Mouse (Mus musculus) mouse embryonic stem cell (cell line): ENCODE data around the gene Tmem38b.

Source experiments
- in situ Hi-C, 2 experiments: fragments of 300-500 bp; cut with MboI; formaldehyde crosslinking; loops; 1 replicate in 1 of 2; 3 replicates in 1 of 2; pipeline ENCODE4 v1.14.3; 2019 to 2020; ENCODE audit warnings: low sequenced_read_pairs in 2 of 2, low pct_unique_long_range_greater_than_20kb in 1 of 2, mixed read lengths in 1 of 2; ENCODE audit not compliant: unreplicated experiment in 1 of 2

Tmem38b gene

DNA sequence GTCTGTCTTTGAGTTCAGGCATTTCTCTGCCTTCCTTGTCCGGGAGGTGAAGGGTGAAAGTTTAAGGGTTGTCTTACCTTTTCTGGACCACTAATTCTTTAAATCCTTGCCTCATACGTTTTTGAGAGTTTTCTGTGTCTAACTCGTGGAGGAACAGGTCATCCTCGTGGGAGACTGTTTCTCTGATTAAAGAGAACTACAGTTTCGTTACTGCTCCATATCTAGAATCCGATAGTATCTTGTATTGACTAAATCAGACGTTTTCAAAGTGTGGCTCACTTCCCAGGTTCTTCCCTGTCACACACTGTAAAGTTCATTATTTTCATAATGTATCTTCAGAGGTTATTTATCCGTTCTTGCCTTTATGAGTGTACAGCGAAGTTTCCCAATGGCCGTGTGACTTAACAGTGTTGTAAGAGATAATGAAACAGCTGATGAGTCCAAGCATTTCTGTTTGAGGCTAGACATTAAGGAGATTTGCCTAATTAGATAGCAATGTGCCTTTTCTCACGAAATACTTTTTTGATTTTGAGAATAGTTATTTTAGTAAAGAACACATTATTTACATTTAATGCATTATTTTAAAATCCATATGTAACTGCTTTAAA lies 900 bp downstream of the Tmem38b start:
- in situ Hi-C loops = no loop called here

DNA sequence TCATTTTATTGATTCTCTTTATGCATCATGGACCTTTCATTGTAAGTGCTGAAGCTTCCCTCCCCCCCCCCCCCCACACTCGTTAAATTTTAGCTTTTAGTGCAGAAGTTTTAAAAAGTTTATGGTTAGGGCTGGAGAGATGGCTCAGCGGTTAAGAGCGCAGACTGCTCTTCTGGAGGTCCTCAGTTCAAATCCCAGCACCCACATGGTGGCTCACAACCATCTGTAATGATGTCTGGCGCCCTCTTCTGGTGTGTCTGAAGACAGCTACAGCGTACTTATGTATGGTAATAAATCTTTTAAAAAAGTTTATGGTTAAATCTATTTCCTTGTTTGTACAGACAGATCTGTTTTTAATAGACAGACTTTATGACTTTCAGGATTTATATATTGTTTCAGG lies 2.0 kb downstream of the Tmem38b start:
- in situ Hi-C loops = no loop called here

DNA sequence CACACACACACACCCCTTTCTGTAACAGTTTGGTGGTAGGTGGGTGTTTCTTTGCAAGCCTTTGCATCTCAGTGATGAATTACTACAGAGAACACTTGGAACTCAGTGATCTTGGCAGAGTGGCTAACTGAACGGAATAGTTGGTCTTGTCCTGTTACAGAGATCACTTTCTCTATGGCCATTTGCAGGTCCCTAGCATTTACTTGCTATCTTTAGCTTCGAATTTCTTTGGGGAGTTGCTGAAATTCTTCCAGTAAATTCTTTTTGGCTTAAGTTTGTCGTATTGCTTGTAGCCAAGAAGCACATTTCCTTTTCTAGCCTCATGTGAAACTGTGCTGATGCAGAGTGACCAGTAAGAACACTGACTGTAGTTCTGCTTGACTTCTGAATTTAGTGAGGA lies 3.1 kb downstream of the Tmem38b start:
- in situ Hi-C loops = no loop called here

DNA sequence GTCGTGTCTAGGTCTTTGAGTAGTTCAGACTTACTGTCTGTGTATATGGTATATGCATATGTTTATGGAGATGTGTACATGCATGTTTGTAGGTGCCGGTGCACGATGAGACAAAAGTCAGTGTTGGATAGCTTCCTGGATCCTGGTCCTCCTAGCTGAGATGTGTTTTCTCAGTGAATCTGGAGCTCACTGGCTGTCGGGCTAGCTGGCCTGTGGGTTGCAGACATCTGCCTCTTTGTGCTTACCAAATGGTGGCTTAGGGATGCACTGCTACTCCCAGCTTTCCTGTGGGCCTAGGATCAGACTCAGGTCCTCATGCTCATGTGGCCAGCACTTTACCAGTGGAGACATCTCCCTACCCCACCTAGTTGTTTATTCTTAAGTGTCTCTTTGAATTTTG lies 4.2 kb downstream of the Tmem38b start:
- in situ Hi-C loops = no loop called here

DNA sequence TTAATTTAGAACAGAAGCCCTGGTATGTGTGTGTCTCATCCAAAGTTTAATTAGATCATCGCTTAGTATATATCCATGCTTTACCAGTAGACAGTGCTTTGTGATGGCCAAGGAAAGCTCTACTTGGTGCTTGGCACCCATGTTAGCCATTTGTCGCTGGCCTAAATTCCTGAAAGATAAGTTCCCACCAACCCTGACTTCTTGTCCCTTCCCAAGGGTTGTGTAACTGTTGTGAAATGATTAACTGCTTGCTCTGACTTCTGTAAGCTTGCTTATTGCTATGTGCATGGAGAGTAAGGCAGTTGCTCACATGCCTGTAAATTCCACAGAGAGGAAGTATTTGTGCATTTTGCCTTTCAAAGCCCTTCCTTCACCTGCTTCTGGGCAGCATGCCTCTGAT lies 4.7 kb downstream of the Tmem38b start:
- in situ Hi-C loops = no loop called here

DNA sequence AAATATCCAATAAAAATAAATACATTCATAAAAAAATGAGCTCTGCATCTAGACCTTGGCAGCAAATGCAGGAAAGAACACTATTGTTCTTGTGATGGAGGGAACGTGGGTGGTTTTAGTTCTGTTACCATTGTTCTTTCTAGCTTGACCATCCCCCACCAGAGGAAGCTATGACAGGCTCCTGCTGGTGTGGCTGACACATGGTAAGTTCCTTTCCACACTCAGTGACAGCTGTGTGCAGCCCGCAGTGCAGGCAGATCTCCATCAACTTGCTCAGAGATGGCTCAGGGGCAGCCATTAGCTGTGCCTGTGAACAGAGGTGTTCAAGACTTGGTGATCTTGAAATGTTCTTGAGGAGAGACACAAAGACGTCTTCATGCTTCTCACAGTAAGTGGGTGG lies 6.5 kb downstream of the Tmem38b start:
- in situ Hi-C loops = no loop called here

DNA sequence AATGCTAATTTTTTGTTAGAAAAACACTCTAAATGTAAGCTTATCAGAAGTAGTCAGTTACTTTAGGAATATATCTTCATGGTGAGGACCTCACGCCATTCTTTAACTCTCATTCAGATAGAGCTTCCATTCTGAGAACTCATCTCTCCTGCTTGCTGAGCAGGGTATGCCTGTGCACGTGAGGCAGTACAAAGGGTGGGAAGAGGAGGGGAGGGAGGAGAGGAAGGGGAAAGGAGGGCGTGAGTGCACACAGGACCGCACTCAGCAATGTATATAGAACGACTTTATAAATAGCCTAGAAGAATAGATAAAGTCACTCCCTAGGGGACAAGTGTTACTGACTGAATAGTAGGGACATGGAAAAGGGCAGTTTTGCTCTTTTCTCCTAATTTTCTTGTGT lies 11.1 kb downstream of the Tmem38b start:
- in situ Hi-C loops = no loop called here

DNA sequence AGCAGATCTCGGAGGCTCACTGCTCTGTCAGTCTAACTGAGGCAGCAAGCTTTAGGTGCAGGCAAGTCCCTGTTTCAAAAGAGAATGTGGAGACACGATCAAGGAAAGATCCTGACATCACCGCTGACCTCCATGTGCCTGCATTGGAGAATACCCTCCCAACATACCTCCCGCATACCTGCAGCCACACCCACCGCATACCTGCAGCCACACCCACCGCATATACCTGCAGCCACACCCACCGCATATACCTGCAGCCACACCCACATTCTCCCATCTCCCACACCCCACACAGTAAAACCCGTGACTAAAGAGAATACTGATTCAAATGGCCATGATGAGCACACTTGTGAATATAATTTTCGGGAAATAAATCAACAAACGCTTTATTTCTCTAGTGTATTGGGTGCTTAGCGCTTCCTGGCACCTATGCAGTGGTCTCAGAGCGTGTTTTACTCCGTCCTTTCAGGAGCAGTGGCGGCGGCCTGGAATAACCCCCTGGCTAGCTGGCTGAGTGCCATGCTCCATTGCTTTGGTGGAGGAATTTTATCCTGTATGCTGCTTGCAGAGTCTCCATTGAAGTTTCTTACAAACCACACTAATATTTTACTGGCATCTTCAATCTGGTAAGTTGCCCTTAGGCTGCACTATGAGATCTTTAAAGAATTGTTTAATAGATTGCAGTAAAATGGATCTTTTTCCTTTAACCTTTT lies 14.5 kb downstream of the Tmem38b start:
- in situ Hi-C loops = loop anchor here in 1 of 2 experiments (10.0 kb wide), 1 partner anchor 56 kb away; no protein-coding TSS in a partner anchor

DNA sequence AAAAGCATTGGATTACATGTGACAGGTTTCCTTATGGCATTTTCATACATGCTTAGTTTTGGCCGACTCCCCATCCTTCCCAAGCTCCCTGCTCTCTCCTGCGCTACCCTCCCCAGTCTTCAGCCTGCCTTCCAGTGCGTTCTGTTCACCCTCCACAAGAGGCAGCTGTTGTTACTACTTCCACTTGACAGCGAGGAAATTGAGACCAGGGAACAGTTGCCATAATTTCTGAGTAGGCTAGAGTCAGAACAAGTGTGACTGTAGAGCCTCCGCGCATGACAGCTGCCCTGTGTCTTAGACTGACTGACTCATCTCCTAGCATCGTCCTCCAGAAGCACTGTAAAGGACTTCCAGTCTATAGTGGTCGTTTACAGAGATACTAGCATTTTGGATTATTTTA lies 17.7 kb downstream of the Tmem38b start:
- in situ Hi-C loops = loop anchor here in 1 of 2 experiments (10.0 kb wide), 1 partner anchor 59 kb away; no protein-coding TSS in a partner anchor

DNA sequence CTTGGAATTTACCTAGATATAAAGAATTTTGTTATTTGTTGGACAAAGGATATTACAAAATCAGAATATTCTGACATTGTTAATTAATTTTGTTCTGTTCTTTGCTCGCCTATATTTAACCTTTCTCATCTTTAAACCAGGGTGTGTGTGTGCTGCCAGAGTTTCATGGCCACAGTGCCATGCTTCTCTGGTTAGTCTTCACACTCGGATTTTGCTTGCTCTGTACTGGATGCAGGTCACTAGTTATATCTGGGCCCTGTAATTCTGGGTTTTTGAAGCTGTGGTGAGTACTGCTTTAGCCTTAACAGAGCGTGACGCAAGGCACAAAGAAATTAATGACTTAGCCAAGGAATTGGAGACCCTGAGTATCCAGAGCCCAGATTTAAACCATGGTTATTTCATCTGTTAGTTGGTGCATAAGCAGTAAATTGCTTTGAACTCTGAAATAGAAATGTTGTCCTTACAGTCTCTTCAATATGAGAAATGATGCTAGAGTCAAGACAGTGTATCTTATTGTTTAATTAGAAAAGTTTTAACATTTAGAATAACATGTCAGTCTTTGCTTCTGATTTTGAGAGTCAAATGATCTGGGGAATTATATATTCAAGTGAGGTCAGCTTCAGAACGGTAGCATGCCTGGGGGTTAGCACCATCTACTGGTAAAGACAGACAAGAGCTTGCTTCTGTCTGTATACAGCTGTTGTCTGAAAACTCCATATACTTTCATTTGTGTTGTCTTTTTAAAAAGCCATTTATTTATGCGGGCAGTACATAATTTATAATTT lies 19.2 kb downstream of the Tmem38b start:
- in situ Hi-C loops = loop anchor here in 1 of 2 experiments (10.0 kb wide), 1 partner anchor 60 kb away; no protein-coding TSS in a partner anchor

DNA sequence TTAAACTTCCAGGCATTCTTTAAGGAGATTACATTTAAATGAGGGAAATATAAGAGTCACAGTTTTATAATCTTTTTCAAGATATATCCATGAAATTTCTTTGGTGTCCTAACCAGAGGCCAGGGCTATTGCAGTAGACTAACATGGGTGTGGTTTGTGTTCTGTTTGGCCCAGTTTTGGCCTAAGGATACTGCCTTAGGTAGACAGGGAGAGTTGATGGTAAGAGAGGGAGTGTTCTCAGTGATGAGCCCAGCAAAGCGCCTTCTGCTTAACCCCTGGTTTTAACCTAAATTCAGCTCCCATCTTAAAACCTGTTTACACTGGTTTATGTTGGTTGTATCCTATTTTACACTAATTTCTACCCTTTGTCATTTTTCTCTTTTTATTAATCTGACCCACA lies 19.8 kb downstream of the Tmem38b start:
- in situ Hi-C loops = loop anchor here in 1 of 2 experiments (10.0 kb wide), 1 partner anchor 61 kb away; no protein-coding TSS in a partner anchor

DNA sequence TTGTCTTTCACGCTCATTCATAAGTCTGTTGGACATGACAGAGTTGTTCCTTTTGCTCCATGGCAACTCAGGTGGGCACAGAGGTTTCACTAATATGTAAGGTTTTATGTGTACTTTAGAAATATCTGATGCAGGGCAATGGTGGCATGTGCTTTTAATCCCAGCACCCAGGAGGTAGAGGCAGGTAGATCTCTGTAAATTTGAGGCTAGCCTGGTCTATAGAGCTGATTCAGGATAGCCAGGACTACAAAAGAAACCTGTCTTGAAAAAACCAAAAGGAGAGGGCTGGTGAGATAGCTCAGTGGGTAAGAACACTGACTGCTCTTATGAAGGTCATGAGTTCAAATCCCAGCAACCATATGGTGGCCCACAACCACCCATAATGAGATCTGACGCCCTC lies 20.5 kb downstream of the Tmem38b start:
- in situ Hi-C loops = loop anchor here in 1 of 2 experiments (10.0 kb wide), 1 partner anchor 62 kb away; no protein-coding TSS in a partner anchor

DNA sequence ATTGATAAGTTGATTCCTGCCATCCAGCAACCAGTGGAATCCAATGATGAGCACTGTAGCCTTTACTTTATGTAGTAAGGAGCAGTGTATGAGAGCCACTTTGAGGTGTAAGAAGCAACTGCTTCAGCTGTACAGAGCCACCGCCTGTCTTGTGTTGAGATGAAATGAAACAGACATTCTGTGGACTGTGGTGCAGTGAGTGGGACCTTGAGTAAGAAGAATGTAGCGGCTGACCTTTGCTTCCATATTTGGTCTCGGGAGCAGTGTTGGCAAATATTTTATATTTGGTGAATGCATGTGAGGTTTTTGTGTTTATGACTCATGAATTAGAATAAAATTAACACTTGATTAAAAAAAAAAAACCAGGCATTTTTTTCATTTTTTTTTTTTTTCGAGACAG lies 21.7 kb downstream of the Tmem38b start:
- in situ Hi-C loops = loop anchor here in 1 of 2 experiments (10.0 kb wide), 1 partner anchor 63 kb away; no protein-coding TSS in a partner anchor

DNA sequence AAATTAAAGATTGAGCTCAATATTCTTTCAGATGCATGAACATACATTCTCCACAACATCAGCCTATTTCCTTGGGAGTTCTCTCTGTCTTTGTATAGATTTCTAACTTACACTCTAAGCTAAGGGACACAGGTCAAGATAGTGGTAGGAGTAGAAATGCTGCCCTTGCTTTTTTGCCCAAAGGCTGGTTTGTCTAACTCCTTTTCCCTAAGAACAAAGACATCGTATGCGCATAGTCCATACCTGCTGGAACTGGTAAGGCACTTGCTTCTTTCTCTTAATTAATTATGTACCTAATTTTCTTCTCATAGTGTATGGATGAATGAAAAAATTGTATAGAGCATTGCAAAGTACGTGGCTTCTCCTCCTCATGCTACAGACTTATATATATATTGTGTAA lies 22.5 kb downstream of the Tmem38b start:
- in situ Hi-C loops = loop anchor here in 1 of 2 experiments (10.0 kb wide), 1 partner anchor 64 kb away; no protein-coding TSS in a partner anchor

DNA sequence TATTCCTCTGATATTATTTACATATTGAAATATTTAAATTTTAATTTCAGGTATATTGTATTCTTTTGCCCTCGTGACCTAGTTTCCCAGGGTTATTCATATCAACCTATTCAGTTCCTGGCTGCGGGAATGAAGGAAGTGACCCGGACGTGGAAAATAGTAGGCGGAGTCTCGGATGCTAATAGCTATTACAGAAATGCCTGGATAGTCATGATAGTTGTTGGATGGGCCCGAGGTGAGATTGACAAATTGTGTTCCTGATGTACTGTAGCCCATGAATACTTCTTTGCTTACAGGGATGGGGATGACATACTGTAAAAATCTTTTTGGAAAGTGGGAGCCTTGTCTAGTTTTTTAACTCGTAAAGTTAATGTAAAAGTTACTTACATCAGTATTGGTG lies 23.0 kb downstream of the Tmem38b start:
- in situ Hi-C loops = loop anchor here in 1 of 2 experiments (10.0 kb wide), 1 partner anchor 64 kb away; no protein-coding TSS in a partner anchor

DNA sequence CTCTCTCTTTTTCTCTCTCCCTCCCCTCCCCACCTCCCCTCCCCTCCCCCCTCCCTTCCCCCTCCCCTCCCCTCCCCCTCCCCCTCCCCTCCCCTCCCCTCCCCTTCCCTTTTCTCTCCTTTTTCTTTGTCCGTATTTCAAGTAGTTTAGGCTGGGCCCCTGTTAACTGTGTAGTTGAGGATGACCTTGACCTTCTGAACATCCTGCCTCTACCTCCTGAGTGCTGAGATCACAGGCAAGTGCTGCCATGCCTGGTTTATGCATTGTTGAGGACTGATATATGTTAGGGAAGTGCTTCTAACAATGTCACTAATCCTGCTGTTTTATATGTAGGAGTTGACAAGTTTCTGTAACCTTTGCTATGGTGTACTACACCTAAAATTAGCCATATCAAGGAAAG lies 24.0 kb downstream of the Tmem38b start:
- in situ Hi-C loops = loop anchor here in 1 of 2 experiments (10.0 kb wide), 1 partner anchor 65 kb away; no protein-coding TSS in a partner anchor

DNA sequence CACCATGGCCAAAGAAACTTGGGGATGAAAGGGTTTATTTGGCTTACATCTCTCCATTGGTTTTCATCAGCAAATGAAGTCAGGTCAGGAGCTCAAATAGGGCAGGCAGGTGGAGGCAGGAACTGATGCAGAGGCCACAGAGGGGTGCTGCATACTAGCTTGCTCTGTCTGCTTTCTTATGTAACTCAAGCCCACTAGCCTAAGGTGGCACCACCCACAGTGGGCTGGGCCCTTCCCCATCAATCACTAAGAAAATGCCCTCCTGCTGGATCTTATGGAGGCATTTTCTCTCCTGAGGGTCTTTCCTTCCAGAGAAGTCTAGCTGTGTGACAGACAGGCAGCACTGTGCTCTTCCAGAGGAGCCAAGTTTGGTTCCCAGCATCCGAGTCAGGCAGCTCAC lies 27.5 kb downstream of the Tmem38b start:
- in situ Hi-C loops = no loop called here

DNA sequence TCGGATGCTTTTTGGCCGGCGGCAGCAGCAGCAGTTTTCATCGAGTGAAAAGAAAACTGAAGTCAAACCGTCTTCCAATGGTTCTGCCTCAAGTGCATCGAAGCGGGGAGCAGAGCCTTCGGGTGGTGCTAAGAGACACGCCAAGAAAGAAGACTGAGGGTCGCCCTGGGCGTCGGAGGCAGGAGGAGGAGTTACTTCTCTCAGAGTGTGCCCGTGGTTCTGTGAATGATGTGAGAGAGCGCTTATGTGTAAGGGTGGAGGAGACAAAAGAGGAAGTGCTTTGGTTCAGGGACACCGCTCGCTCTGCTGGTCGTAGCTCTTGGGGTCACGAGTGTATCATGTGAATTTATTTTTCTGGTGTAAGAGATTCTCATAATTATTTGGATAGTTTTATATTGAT lies 34.1 kb downstream of the Tmem38b start:
- in situ Hi-C loops = no loop called here

DNA sequence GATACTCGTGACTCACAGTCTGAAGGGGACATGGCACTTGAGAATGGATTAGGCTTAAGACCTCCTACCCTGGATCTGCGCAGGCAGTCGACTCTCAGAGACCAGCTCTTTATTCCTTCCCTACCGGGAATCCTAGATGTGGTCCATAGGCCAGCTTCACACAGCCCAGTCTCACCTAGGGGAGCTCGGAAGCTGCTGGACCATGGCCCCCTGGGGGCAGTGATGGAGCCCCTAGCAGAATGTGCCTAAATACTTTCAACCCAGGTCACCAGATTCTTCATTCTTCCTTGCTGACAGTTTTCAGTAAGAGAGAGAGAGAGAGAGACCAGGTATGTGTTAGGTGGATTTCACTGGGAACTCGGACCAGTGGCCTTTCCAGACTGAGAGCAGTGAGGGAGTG lies 36.3 kb downstream of the Tmem38b start:
- in situ Hi-C loops = no loop called here
